Mouse (Mus musculus): ENCODE data around the gene Gm7544. TPM values are rescaled to one million over a fixed set of nuclear protein-coding genes. Genes with fewer than 3 reads are reported as not detected.
"Not testable (repeated sequence)": the region's sequence is repeated elsewhere in the genome, so short reads cannot be mapped to it uniquely, and the experiment has no call there.

Gene Gm7544
- polyA plus RNA-seq (2012; rRNA removed) = not detected in 2 replicates

DNA sequence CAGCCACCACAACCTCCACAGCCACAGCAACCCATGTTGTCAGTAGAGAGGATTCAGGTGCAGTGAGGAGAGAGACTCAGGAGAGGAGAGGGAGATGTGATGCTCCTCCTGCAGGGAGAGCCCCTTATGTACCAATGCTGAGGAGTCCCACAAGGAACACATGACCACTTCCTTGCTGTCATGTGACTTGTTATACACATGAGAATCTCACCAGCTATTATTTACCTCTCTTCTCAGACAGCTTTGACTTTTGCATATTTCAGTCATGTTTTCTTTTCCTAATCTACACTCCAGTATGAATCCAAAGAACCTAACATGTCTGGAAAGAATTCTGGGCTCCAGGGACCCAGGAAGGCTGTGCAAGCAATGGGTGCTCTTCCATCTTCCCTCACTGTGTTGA lies at the start of gene Gm7544:
Gene Gm7544 (minus strand): TSS at position 101 of the 400 bp plus-strand sequence.
- DNase-seq (ENCODE audit: low read depth in 1 of 2, low spot score in 2 of 2); H3K36me3 ChIP-seq (ENCODE audit: control insufficient read depth, insufficient read depth, low read length); H3K27me3 ChIP-seq (ENCODE audit: control insufficient read depth, insufficient read depth, low read length); H3K27ac ChIP-seq (ENCODE audit: insufficient read depth, low read length); H3K4me3 ChIP-seq (ENCODE audit: extremely low read depth, insufficient read depth, insufficient read length); H3K4me1 ChIP-seq (ENCODE audit: control insufficient read depth, insufficient read depth, insufficient read length): not testable (repeated sequence)

DNA sequence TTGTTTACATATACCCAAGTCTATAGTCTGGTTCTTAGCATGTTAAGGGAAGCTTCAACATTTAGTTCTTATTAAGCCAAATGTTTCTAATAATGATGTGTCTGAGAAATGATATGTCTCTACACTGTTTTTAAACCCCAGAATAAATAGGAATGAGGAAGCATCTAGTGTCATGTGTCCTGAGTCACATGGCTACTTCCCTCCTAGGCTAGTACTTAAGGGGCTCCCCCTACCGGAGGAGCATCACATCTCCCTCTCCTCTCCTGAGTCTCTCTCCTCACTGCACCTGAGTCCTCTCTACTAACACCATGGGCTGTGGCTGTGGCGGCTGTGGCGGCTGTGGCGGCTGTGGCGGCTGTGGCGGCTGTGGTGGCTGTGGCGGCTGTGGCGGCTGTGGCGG lies 44.5 kb upstream of the Gm7544 start, which contains the start of gene Gm47959:
Gene Gm47959 (plus strand): TSS at position 243 of the 400 bp plus-strand sequence.
- not testable (repeated sequence) for H3K36me3 ChIP-seq (ENCODE audit: control insufficient read depth, insufficient read depth, low read length); DNase-seq (ENCODE audit: low read depth in 1 of 2, low spot score in 2 of 2); H3K4me3 ChIP-seq (ENCODE audit: extremely low read depth, insufficient read depth, insufficient read length); H3K27me3 ChIP-seq (ENCODE audit: control insufficient read depth, insufficient read depth, low read length); H3K27ac ChIP-seq (ENCODE audit: insufficient read depth, low read length); H3K4me1 ChIP-seq (ENCODE audit: control insufficient read depth, insufficient read depth, insufficient read length)
- WGBS = 97% methylated on average over 9 of the region's 9 CpGs

DNA sequence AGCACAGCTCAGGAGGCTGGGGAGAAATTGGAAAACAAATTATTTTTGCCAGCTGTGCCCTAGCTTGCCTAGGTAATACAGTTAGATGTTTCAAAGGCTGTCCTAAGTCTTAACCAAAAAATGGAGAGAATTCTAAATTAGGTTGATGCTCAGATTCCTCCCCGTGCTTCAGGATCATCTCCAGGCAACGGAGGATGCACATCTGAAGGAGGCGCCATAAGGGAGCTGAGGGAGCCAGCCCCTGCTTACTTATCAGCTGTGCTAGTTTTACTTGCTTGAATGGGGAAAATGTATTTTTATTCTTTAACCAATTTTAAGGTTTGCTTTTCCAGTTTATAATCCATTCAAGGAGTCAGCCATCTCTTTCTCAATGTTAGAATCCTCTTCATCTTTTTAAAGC lies 38.1 kb upstream of the Gm7544 start:
- WGBS = 86% methylated on average over 3 of the region's 3 CpGs
- Histone ChIP-seq H3K4me1 (ENCODE audit: control insufficient read depth, insufficient read depth, insufficient read length) (no peaks in the 10 kb centered on the region), H3K36me3 (ENCODE audit: control insufficient read depth, insufficient read depth, low read length) (no peaks in the 10 kb centered on the region), H3K27me3 (ENCODE audit: control insufficient read depth, insufficient read depth, low read length) (no peaks in the 10 kb centered on the region), H3K27ac (ENCODE audit: insufficient read depth, low read length) (no peak overlapping the region), H3K4me3 (ENCODE audit: extremely low read depth, insufficient read depth, insufficient read length) (no peak overlapping the region)
- DNase-seq (ENCODE audit: low read depth in 1 of 2, low spot score in 2 of 2) = no peak
- TF ChIP-seq CTCF (IDR thresholded peaks at IDR 0.05; ENCODE audit: extremely low read depth, insufficient read depth, insufficient read length, insufficient replicate concordance) (no peak), POLR2A (IDR thresholded peaks at IDR 0.05; ENCODE audit: low read depth, low read length) (no peak)

DNA sequence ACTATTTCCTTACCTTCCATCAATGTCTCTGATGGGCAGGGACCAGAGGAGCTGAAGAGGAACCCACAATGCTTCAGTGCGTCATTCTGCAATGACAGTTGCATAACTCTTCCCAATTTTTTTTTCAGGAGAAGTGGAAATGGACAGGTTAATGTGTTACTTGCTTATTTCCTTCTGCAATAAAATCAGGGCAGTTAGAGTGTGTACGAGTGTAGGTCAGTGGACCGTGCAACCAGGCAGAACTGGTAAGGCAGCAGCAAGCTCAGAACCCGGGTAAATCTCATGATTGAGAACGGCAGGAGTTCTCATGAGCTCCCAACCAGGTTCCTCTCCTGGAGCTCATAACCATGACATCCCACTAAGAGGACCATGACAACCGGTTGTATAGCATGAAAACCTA lies 36.3 kb upstream of the Gm7544 start:
- H3K36me3 ChIP-seq (ENCODE audit: control insufficient read depth, insufficient read depth, low read length) = no peaks in the 10 kb centered on the region
- no peak overlapping the region for H3K27ac ChIP-seq (ENCODE audit: insufficient read depth, low read length)
- no peak for DNase-seq (ENCODE audit: low read depth in 1 of 2, low spot score in 2 of 2)
- no peak for TF ChIP-seq CTCF (IDR thresholded peaks at IDR 0.05; ENCODE audit: extremely low read depth, insufficient read depth, insufficient read length, insufficient replicate concordance)
- TF ChIP-seq POLR2A (IDR thresholded peaks at IDR 0.05; ENCODE audit: low read depth, low read length) = no peak
- WGBS = 89% methylated on average over 6 of the region's 6 CpGs
- H3K27me3 ChIP-seq (ENCODE audit: control insufficient read depth, insufficient read depth, low read length) = no peaks in the 10 kb centered on the region
- no peaks in the 10 kb centered on the region for H3K4me1 ChIP-seq (ENCODE audit: control insufficient read depth, insufficient read depth, insufficient read length)
- H3K4me3 ChIP-seq (ENCODE audit: extremely low read depth, insufficient read depth, insufficient read length) = no peak overlapping the region

DNA sequence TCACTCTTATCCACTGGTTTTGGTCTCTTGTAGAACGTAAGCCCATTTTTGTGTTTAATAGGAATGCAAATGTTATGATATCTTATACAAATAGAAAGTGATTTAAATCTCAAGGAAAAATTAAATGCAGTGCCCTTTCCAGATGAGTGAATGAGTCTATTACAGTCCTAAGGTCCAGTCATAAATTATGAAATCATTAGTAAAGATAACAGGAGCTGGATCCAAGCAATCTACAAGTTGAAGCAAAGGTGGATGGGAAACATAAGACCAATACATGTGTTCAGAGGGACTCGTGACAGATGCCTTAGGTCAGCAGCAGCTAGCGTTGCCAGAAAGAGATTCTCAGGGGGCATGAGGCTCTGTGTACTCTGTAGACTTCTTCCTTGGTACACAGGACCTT lies 35.8 kb upstream of the Gm7544 start:
- no peak for TF ChIP-seq POLR2A (IDR thresholded peaks at IDR 0.05; ENCODE audit: low read depth, low read length)
- TF ChIP-seq CTCF (IDR thresholded peaks at IDR 0.05; ENCODE audit: extremely low read depth, insufficient read depth, insufficient read length, insufficient replicate concordance) = no peak
- WGBS = 86% methylated on average over 3 of the region's 3 CpGs
- no peak for DNase-seq (ENCODE audit: low read depth in 1 of 2, low spot score in 2 of 2)
- Histone ChIP-seq H3K4me1 (ENCODE audit: control insufficient read depth, insufficient read depth, insufficient read length) (no peaks in the 10 kb centered on the region), H3K4me3 (ENCODE audit: extremely low read depth, insufficient read depth, insufficient read length) (no peak overlapping the region), H3K36me3 (ENCODE audit: control insufficient read depth, insufficient read depth, low read length) (no peaks in the 10 kb centered on the region), H3K27me3 (ENCODE audit: control insufficient read depth, insufficient read depth, low read length) (no peaks in the 10 kb centered on the region), H3K27ac (ENCODE audit: insufficient read depth, low read length) (no peak overlapping the region)

DNA sequence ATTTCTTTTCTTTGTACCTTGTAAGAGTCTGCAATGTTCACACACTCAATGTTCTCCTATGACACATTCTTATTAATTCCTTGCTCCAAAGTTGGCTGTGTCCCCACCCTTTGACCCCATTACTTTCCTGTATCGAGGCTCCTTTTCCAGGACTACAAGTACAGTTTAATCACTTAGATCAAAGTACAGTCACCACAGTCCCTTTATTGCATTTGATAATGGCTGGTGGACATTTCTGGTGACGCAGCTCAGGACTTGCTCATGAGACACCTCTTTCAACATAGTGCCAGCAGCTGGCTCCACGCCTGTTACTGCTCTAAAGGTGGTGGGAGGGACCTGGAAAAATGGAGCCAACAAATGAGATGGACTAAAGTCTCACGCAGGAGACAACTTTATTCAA lies 35.2 kb upstream of the Gm7544 start:
- no peaks in the 10 kb centered on the region for H3K27me3 ChIP-seq (ENCODE audit: control insufficient read depth, insufficient read depth, low read length)
- 80% methylated on average over 4 of the region's 4 CpGs for WGBS
- TF ChIP-seq POLR2A (IDR thresholded peaks at IDR 0.05; ENCODE audit: low read depth, low read length) (no peak), CTCF (IDR thresholded peaks at IDR 0.05; ENCODE audit: extremely low read depth, insufficient read depth, insufficient read length, insufficient replicate concordance) (no peak)
- DNase-seq (ENCODE audit: low read depth in 1 of 2, low spot score in 2 of 2) = no peak
- H3K36me3 ChIP-seq (ENCODE audit: control insufficient read depth, insufficient read depth, low read length) = no peaks in the 10 kb centered on the region
- H3K4me1 ChIP-seq (ENCODE audit: control insufficient read depth, insufficient read depth, insufficient read length) = no peaks in the 10 kb centered on the region
- H3K4me3 ChIP-seq (ENCODE audit: extremely low read depth, insufficient read depth, insufficient read length) = no peak overlapping the region
- H3K27ac ChIP-seq (ENCODE audit: insufficient read depth, low read length) = no peak overlapping the region

DNA sequence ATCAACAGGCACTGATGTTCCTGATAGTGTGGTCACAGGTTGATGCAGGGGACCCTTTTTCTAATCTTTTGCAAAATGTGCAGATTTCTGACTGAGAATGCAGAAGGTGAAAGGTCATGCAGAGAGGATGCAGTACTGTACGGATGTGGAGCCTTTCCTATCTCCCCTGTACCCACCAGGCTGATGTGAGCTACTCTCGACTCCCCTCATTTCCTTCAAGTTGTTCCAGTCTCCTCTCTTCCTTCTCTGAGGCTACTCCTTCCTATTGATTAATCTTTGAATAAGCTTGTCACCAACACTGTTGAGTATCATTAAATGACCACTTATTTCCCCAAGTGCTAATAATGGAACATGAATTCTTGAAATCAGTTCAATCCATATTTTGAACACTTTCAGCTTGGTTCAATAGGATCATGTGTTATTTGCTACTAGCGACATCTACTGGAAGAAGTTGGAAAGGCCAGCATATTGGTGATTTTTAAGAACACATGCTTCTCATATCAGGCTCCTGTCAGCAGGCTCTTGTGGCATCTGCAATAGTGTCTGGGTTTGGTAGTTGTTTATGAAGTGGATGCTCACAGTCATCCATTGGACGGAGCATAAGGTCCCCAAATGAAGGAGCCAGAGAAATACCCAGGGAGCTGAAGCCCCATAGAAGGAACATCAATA lies 31.9 kb upstream of the Gm7544 start:
- Histone ChIP-seq H3K4me1 (ENCODE audit: control insufficient read depth, insufficient read depth, insufficient read length) (no peaks in the 10 kb centered on the region), H3K4me3 (ENCODE audit: extremely low read depth, insufficient read depth, insufficient read length) (no peak overlapping the region), H3K27me3 (ENCODE audit: control insufficient read depth, insufficient read depth, low read length) (no peaks in the 10 kb centered on the region), H3K27ac (ENCODE audit: insufficient read depth, low read length) (no peak overlapping the region), H3K36me3 (ENCODE audit: control insufficient read depth, insufficient read depth, low read length) (no peaks in the 10 kb centered on the region)
- DNase-seq (ENCODE audit: low read depth in 1 of 2, low spot score in 2 of 2) = peak in 1 of 2 experiments; percentile 48
- TF ChIP-seq POLR2A (IDR thresholded peaks at IDR 0.05; ENCODE audit: low read depth, low read length) = no peak
- TF ChIP-seq CTCF (IDR thresholded peaks at IDR 0.05; ENCODE audit: extremely low read depth, insufficient read depth, insufficient read length, insufficient replicate concordance) = no peak
- WGBS = 35% methylated on average over 4 of the region's 4 CpGs
